Mouse (Mus musculus) ES-Bruce4 (cell line): ENCODE data around the gene Them5. TPM values are rescaled to one million over a fixed set of nuclear protein-coding genes. Genes with fewer than 3 reads are reported as not detected.
A peak's percentile ranks its signal among the peaks of the same experiment; 100 is the strongest.

Source experiments
- H3K27ac ChIP-seq: 2 replicates; pipeline ENCODE4 v1.5.1; 2012; ENCODE audit warnings: low read length, inconsistent platforms; ENCODE audit not compliant: insufficient read depth
- H3K27me3 ChIP-seq: 2 replicates; pipeline ENCODE4 v1.6.1; 2012; ENCODE audit warnings: mild to moderate bottlenecking, low read length, inconsistent platforms; ENCODE audit not compliant: control insufficient read depth, poor library complexity, insufficient read depth, severe bottlenecking
- H3K36me3 ChIP-seq: 2 replicates; pipeline ENCODE4 v1.6.1; 2012; ENCODE audit warnings: inconsistent platforms, mild to moderate bottlenecking, low read length, moderate library complexity; ENCODE audit not compliant: control insufficient read depth, poor library complexity, insufficient read depth, severe bottlenecking
- H3K4me1 ChIP-seq: one replicate; pipeline ENCODE4 v1.8.1; 2011; ENCODE audit warnings: low read length; ENCODE audit not compliant: control insufficient read depth, insufficient read depth
- H3K4me3 ChIP-seq: 2 replicates; pipeline ENCODE4 v1.5.1; 2011; ENCODE audit warnings: low read depth, mild to moderate bottlenecking, low read length
- H3K9ac ChIP-seq: 2 replicates; pipeline ENCODE4 v1.6.1; 2012; ENCODE audit warnings: low read depth, mild to moderate bottlenecking, inconsistent platforms; ENCODE audit not compliant: poor library complexity, severe bottlenecking
- H3K9me3 ChIP-seq: replicated peaks from 2 replicates; pipeline ENCODE4 v1.6.1; 2012; ENCODE audit warnings: mild to moderate bottlenecking, low read length, inconsistent platforms; ENCODE audit not compliant: control insufficient read depth, poor library complexity, insufficient read depth, severe bottlenecking
- CTCF ChIP-seq: IDR thresholded peaks from one replicate; pipeline ENCODE4 v1.8.1; 2011; ENCODE audit warnings: low read depth, low read length
- EP300 ChIP-seq: IDR thresholded peaks from 2 replicates; pipeline ENCODE4 v1.6.1; 2011; ENCODE audit warnings: low read depth, low read length; ENCODE audit not compliant: insufficient read depth
- POLR2A ChIP-seq: IDR thresholded peaks from one replicate; pipeline ENCODE4 v1.8.1; 2011; ENCODE audit warnings: low read length; ENCODE audit not compliant: insufficient read depth
- polyA plus RNA-seq: library from polyadenylated mRNA; stranded (reverse); fragments of >200 nt; gene quantifications from 2 replicates; pipeline ENCODE4 v1.2.4, GENCODE M21; 2011; ENCODE audit warnings: low read depth; ENCODE audit not compliant: missing spikeins, insufficient read depth, insufficient read length

Gene Them5
- polyA plus RNA-seq, 1 experiment = 0.48 TPM

DNA sequence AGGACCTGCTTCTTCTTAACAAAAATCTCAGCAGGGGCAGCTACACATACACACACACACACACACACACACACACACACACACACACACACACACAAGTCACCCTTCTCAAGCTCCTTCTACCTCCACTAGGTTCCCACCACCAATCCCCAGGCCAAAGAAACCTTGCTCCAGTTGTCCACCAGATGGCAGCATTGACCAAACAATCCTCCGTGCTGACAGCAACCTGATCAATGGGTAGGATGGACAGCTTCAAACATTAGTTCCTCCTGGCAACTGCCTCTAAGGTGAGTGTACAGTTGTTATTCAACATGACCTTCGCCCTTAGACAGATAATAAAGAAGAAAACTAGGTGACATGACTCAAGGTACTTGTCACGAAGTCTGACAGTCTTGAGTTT lies 24.9 kb downstream of the Them5 start:
- Histone ChIP-seq H3K27ac (no peak overlapping the region), H3K36me3 (no peaks in the 10 kb centered on the region), H3K4me1 (peaks cover 1% of the 10 kb centered on the region), H3K4me3 (no peak overlapping the region), H3K9ac (no peak overlapping the region), H3K9me3 (no peaks in the 10 kb centered on the region), H3K27me3 (peaks cover 11% of the 10 kb centered on the region)
- TF ChIP-seq CTCF = peak; percentile 85
- TF ChIP-seq EP300 = no peak

DNA sequence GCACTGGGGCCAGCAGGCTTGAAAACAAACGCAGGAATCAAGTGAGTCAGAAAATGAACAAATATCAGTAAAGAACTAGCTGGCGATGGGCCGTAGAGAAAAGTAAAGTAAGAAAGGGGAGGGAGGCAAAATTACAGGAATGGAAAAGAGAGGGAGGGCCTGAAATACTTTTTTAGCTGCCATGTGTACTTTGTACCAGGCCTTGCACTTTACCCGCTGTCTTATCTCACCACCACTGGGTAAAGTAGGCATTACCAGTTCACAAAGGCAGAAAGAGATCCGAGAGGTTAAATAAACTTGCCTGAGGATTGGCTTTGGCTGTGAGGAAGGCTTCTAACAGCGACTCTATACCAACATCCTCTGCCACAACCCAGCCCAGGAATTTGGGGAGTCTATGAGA lies 25.6 kb downstream of the Them5 start:
- Histone ChIP-seq H3K27me3 (peaks cover 11% of the 10 kb centered on the region), H3K9me3 (no peaks in the 10 kb centered on the region), H3K4me1 (peaks cover 1% of the 10 kb centered on the region), H3K4me3 (no peak overlapping the region), H3K9ac (no peak overlapping the region), H3K36me3 (no peaks in the 10 kb centered on the region), H3K27ac (no peak overlapping the region)
- TF ChIP-seq CTCF = no peak

DNA sequence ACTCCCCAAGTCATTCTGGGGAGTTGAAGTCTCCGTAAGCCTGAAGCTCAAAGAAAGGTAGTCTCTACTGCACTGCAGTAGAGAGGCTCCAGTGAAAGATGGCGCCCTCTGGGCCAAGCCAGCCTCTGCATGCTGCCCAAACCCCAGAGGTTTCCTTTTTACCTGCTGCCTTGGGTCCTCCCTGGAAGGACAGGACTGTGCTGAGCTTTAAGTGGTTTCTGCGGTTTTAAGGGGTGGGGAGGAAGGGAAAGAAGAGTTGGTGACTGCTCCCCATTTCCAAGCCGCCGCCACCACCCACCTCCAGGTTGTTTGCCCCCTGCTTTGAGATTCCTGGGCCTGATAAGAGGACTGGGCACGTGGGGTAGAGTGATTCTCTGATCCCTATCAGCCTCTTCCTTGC lies 26.7 kb downstream of the Them5 start:
- H3K27ac ChIP-seq = no peak overlapping the region
- no peak for TF ChIP-seq POLR2A
- peaks cover 9% of the 10 kb centered on the region for H3K27me3 ChIP-seq
- H3K4me1 ChIP-seq = peaks cover 1% of the 10 kb centered on the region
- no peak overlapping the region for H3K4me3 ChIP-seq
- H3K9ac ChIP-seq = no peak overlapping the region
- H3K36me3 ChIP-seq = no peaks in the 10 kb centered on the region
- H3K9me3 ChIP-seq = no peaks in the 10 kb centered on the region

DNA sequence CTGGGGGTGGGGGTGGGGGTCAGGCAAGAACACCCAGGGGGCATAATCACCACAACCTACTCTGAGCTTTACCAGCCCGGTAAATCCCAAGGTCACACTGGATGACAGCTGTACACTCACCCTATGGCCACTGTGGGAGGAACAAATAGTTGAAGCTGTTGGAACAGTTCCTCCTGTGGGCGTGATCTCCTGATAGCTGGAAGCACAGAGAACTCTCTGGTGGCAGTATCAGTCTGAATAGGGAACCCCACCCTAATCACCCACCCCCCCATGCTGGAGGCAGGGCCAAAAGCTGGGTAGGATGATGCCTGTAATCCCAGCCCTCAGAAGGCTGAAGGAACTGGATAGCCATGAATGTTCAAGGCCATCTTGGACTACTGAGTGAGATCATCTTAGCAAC lies 27.8 kb downstream of the Them5 start:
- Histone ChIP-seq H3K27ac (no peak overlapping the region), H3K9ac (no peak overlapping the region), H3K4me1 (peaks cover 3% of the 10 kb centered on the region), H3K36me3 (no peaks in the 10 kb centered on the region), H3K4me3 (no peak overlapping the region), H3K27me3 (no peaks in the 10 kb centered on the region), H3K9me3 (no peaks in the 10 kb centered on the region)
- TF ChIP-seq EP300 = no peak
- TF ChIP-seq POLR2A = no peak

DNA sequence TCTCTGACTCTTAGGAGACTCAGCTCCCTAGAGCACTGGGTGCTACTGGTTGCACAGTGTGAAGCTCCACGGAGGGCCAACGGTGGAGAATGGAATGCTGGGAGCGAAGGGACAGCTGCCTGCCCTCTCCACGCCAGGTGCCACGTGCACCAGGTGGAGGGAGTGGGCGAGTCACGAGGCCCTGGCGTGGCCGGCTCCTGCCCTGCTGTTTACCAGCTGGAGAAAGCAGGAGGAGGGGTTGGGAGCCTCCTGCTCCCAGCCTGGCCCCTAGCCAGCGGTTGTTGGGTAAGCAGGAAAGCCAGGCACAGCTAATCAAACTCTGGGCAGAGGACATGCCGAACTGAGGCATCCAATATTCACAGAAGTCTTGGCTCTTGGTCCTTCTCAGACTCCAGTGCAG lies 29.7 kb downstream of the Them5 start:
- TF ChIP-seq POLR2A (no peak), CTCF (no peak), EP300 (no peak)
- Histone ChIP-seq H3K27ac (no peak overlapping the region), H3K9ac (no peak overlapping the region)

DNA sequence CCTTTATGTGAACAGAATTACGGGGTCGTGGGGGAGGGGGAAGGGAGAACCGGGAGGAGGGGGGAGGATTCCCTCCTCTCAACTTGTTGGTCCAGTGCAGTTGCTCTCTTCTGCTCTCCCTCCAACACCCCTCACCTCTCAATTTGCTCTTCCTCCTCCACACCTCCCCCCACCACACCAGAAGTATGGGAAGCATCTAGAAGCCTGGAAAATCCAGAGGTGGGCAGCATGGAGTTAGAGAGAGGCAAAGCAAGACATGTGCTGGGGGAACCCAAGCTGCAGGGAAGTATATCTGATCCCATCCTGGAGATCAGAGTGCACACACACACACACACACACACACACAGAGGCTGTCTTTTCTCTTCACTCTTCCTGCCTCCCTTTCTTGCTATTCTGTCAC lies 30.1 kb downstream of the Them5 start:
- Histone ChIP-seq H3K9me3 (no peaks in the 10 kb centered on the region), H3K36me3 (no peaks in the 10 kb centered on the region), H3K27me3 (no peaks in the 10 kb centered on the region), H3K4me3 (no peak overlapping the region), H3K9ac (no peak overlapping the region), H3K27ac (no peak overlapping the region), H3K4me1 (peaks cover 3% of the 10 kb centered on the region)
- TF ChIP-seq POLR2A (no peak), EP300 (no peak), CTCF (no peak)

More for the DNA sequence above, 29.7 kb downstream of the Them5 start:
- no peaks in the 10 kb centered on the region for H3K27me3 ChIP-seq
- H3K4me3 ChIP-seq = no peak overlapping the region
- peaks cover 3% of the 10 kb centered on the region for H3K4me1 ChIP-seq
- no peaks in the 10 kb centered on the region for H3K9me3 ChIP-seq
- no peaks in the 10 kb centered on the region for H3K36me3 ChIP-seq

DNA sequence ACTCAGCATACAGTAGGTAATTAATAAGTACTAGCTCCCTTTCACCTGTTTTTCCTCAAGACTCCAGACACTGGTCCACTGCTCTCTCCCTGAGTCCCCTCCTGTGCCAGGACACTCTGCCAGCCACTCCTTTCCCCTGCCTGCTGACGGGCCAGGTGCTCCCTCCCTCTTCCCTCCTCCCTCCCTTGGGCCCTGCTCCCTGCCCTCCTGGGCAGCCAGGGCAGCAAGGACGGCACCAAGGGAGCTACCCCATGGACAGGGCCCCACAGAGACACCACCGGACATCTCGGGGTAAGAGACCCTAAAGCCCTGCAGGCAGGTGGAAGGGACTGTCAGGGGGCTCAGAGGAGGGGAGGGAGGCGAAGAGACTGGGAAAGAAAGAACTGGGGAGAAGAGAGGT lies 30.7 kb downstream of the Them5 start, which contains the start of gene Rorc:
TSS of gene Rorc (plus strand) at position 154 of the 400 bp plus-strand sequence.
- Histone ChIP-seq H3K4me1 (peaks cover 3% of the 10 kb centered on the region), H3K27ac (no peak within 1 kb of the TSS), H3K27me3 (no peaks in the 10 kb centered on the region), H3K36me3 (no peaks in the 10 kb centered on the region), H3K4me3 (peak within 1 kb of the TSS; percentile 41; the same call in 1 of the 2 replicates), H3K9me3 (no peaks in the 10 kb centered on the region), H3K9ac (no peak within 1 kb of the TSS)
- no peak for TF ChIP-seq EP300
- no peak for TF ChIP-seq POLR2A
- no peak for TF ChIP-seq CTCF
